Mouse (Mus musculus): ENCODE measurements around the gene Esrrg. TPM values are rescaled to one million over a fixed set of nuclear protein-coding genes. Genes with fewer than 3 reads are reported as not detected.

Gene Esrrg
- total RNA-seq, 2 experiments from 2014 or later, result 35.3 to 40.0 TPM

DNA sequence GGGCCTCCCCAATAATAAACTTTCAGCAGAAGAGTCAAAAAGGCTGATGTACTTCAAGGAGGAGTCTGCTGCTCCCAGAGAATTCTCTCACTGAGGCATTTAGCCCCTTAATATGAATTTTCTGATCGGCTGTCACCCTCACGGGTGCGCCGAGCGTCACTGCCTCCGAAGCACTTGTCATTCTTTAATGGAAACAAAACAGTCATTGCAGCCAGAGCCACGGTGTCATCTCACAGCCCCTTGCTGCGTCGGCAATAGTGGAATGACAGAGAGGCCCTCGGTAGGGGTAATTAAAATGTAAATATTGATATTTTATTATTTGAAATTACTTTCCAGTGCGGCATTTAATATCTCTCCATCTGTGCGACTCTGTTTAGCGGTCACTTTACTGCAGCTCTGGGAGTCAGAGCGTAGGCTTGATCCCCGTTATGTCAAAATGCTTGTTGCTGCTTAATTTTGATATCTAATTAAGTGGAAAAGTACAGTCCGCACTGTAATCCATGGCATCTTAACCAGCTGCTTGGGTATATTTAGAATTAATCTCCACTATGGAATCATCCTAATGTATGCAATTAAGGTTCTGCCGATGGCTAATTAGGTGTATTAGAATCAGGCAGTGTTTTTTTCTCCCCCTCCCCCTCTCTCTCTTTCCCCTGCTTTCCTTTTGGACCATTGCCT lies 578.0 kb downstream of the Esrrg start:
- no peak for DNase-seq

DNA sequence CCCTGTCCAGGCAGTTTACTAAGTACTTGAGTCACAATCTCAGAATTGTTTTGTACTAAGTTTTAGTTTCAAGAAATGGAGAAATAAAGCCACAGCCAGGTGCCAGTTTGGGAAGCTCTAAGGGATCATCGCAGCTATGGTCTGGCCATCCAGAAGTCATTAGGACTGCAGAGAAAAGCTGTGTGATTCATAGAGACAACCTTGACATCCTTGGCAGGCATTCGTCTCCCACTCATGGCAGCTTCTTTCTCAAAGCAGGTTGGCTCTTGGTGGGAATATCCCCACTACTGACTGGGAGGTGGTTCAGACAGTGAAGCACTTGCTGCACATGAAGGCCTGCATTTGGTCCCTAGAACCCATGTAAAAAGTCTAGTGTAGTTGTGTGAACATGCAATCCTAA lies 584.4 kb downstream of the Esrrg start:
- intact Hi-C loops (cut with DNase I), result no loop called here
- no peak for DNase-seq

More for the DNA sequence above, 578.0 kb downstream of the Esrrg start:
- intact Hi-C loops (cut with DNase I), result no loop called here

DNA sequence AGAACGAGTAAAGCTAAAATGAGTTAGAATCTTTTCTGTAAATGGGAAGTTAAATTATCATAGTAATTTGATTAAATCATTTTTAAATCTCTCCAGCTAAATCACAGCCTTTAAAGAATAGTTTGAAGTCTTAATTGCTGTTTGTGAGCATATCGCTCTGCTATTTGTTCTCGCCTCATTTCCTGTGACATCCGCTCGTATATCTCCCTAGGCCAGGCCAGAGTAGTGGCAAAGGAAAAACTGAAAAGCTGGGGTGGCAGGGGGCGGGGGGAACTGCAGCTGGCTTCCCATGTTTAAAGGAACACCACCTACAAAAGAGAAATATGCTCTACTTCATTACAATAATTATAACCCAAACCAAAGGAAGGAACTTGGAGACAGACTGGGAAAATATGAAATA lies 598.8 kb downstream of the Esrrg start:
- intact Hi-C loops (cut with DNase I), result no loop called here
- no peak for DNase-seq

DNA sequence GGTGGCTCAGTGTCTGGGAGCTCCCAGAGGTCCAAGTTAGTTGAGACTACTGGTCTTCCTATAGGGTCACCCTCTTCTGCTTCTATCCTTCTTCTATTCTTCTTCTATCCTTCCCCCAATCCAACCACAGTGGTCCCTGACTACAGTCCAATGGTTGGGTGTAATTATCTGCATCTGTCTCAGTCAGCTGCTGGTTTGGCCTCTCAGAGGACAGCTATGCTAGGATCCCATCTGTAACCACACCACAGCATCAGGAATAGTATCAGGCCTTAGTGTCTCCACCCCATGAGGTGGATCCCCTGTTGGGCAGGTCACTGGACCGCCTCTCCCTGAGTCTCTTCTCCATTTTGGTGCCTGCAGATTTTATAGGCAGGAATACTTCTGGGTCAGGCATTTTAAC lies 600.4 kb downstream of the Esrrg start:
- no peak for DNase-seq
- intact Hi-C loops (cut with DNase I), result no loop called here

DNA sequence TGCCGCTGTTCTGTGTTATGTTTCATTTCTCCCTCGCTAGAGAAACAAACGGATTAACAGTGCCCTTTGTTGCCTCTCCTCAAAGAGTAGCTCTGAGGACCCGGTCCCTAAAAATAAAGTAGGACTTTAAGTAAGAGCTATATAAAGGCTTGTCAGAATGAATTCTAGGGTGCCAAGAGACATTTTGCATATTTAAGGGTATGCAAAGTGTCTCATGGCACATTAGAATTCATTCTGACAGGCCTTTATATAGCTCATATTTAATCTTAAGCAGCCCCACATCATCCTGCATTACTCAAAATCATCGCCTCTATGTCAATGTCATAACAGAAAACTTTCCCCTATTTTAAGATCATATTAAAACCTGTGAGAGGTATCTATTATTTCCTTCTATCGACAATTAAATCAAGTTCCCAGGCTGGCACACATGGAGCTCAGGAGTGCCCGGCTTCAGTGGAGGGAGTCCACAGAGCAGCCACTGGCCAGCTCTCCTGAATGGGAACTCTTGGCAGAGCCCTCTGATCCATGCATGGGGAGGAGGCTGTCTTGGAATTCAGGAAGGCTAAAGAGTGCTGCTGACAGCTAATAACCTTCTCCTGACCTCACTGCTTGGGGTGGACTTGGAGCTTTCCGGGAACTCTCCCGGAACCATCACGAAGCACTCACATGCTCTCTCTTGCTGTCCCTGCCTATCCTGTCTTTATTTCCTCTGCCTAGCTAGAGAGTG lies 606.5 kb downstream of the Esrrg start:
- intact Hi-C loops (cut with DNase I), result no loop called here

DNA sequence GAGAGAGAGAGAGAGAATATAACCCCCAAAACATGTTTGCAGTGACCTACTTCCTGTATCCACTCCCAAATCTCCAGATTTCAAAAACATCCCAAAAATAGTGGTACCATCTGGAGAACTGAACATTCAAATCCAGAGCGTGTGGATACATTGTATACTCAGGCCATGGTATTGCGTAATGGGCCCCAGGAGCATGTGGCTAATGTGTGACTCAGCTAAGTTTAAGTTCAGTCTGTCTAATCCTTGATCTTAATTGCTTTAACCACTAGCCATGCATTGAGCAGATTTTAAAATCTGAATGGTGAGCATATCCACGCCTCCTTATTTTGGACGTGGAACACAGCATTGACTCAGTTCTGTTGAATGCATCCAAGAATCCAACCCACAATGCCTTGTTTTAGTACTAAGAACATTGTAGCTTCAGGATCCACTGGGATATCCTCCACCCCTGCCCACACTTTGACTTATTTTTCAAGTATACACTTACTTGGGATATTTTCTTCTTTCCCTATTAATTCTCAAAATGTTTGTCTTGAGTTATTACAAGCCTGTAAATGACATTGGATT lies 612.7 kb downstream of the Esrrg start:
- intact Hi-C loops (cut with DNase I), result no loop called here

More for the DNA sequence above, 606.5 kb downstream of the Esrrg start:
- no peak for DNase-seq

DNA sequence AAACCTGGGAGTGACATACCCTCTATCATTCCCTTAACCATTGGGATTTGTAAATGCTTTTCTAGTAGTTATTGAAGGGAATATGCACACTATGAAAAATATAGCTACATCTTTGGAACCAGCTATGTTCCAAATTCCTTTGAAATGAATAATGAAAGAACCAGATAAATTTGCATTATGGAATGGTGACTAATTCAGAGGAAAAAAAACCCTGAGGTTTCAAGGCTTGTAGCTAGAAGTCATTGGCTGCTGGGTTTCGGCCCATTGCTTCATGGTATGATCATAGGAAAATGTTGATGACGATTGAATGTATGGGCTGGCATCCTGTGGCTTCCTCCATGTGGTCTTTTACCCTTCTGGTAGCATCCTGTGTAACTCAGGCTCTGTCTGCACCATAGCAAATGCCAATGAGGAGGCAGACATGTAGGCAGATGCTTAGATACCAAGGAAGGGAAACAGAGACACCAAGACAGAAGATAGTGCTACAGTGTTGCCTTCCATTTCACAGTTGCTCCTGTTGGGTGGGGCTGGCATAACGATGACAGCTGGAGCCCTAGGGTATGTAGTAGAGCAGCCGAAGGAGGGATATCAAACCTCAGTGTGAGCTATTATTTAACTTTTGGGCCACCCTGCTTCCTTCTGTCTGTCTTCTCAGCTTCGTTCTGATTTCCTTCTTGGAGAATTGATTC lies 624.6 kb downstream of the Esrrg start:
- intact Hi-C loops (cut with DNase I), result no loop called here

More for the DNA sequence above, 612.7 kb downstream of the Esrrg start:
- no peak for DNase-seq

DNA sequence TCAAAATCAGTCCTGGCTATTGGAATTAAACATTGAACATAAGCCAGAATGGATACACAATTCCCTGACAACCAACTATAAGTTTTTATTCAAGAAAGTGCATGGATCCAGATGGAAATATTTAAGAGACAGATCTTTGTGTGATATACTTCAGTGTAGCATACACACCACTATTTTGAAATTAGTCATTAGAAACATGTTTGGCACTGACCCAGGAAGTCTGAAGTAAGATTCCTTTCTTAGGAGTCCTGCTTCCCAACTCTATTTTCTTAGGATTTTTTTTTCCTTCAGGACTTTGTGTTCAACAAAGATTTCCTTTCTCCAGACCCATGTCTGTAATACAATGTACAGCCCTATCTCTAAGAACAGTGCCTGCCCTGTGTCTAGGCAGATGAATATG lies 630.0 kb downstream of the Esrrg start:
- DNase-seq, result no peak
- intact Hi-C loops (cut with DNase I), result no loop called here

More for the DNA sequence above, 624.6 kb downstream of the Esrrg start:
- DNase-seq, result no peak

DNA sequence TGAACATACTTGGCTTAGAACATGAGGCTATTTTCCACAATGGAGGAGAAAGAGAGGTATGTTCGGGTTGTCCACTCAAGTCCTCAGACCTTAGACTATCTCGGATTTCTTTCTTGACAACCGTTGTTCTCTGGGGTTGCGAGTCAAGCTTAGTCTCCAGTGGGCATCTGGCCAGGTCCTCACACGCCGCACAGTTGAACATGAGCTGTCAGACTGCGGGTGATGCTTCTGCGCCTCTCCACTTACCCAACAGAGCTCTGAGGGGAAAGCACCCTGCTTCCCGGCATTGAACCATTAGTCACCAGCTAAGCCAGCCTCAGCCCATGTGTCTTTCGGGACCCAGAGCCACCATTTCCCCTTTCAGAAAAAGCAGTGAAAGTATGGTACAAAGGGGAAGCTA lies 633.2 kb downstream of the Esrrg start:
- DNase-seq, result no peak
- intact Hi-C loops (cut with DNase I), result no loop called here

DNA sequence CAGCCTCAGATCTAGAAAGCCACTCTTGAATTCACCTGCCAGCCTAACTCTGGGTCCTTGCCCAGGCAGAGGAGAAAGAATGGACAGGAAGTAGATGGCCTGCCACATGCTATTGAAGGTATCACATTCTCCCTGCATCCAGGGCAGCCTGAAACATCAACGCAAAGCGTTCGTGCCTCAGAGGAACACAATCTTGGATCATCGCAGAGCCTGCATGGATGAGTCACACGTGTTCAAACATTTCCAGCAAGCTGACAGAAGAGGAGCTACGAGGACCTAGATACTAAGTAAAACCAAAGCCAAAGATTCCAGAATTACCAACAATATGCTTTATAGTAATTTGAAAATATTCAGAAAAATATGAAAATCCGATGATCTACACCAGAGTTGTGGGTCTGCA lies 648.9 kb downstream of the Esrrg start:
- no peak for DNase-seq
- intact Hi-C loops (cut with DNase I), result no loop called here

DNA sequence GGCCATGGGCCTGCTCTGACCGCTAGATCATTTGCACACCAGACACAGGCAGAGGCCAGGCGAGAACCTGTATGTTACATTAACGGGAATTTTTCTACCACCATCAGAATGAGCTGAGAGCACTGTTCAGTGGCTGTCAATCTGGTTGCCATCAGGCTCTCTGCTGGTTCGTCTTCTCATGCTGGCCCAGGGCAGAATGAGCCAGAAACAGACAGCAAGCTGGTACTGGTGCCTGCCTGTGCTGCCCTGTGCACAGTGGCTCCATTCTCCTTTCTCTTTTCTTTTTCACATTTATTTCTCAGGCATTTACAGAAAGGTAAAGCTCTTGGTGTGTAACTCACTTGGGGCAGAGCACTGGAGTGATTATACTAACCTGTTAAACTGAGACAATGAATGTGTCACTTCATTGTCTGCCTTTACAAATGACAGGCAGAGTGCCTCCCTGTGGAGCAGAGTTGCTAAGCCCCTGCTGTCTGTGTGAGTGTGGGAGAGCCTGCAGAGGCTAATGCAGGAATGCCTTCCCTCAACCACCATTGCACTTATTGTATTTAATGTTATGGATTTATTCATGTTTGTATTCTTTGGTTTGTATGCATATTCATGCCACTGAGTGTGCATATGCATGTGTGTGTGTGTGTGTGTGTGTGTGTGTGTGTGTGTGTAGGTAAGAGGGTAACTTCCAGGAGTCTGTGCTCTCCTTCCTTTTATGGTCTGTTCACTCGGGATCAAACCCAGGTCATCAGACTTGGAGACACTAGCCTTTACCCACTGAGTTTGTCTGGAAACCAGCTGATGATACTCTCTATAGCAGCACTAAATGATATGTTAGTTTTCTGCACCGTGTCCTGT lies 651.9 kb downstream of the Esrrg start:
- intact Hi-C loops (cut with DNase I), result no loop called here
- DNase-seq, result no peak

DNA sequence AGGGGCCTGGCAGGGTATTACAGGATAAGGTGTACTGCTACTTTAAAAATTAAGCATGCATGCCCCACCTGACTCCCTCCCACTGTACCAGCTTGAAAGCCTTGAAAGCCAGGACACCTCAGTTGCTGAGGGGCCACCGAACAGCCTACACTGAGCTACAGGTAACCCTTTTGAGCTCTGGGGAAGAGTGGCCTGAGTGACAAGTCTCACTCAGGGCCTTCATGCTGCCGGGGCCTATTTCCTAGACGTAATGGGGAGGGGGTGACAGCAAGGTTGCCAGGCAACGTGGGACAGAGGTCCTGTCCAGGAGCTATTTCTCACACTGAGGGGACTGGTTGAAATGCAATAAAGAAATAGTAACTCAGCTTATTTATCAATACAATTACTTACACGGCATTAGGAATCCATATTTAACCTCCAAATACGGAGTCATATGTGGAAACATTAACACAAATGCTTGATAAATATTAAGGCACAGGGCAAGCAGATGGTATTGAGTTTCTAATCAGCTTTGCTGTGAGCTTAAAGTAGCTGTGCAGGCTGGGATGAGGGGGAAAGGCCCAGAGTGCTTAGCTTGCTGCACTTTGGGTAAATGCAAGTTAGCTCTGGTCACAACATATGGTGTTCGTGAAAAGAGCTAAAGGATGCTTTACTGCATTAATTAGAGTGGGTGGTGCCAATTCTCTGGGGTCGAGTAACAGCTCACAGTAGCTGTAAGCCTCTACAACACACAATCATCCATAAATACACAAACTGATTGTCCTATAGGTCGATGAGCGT lies 653.5 kb downstream of the Esrrg start, which contains the start of gene Ush2a:
Gene Ush2a, plus strand, starts transcription at position 121 of the 780 bp plus-strand sequence.
- DNase-seq, result no peak

More for the DNA sequence above, 653.5 kb downstream of the Esrrg start, which contains the start of gene Ush2a:
- intact Hi-C loops (cut with DNase I), result no loop called here

Measured in heart, postnatal 10 days (tissue).